Mouse (Mus musculus): ENCODE data around the gene Cep19.

- TF ChIP-seq POLR2A (IDR thresholded peaks at IDR 0.05; ENCODE audit: insufficient read length, low read depth) (no peak), MYOD1 (IDR thresholded peaks at IDR 0.05; ENCODE audit: control insufficient read depth in 1 of 3, insufficient read length in 2 of 3, low read depth in 2 of 3) (no peak), POLR2AphosphoS2 (IDR thresholded peaks at IDR 0.05; ENCODE audit: insufficient read length, low read depth) (no peak), MAX (IDR thresholded peaks at IDR 0.05; ENCODE audit: low read depth) (no peak), MYOG (IDR thresholded peaks at IDR 0.05; ENCODE audit: control insufficient read depth in 1 of 3, insufficient read depth in 1 of 3, insufficient read length in 2 of 3, low read depth in 2 of 3) (no peak), CEBPB (IDR thresholded peaks at IDR 0.05; ENCODE audit: insufficient read depth, poor library complexity, severe bottlenecking) (no peak), TCF12 (IDR thresholded peaks at IDR 0.05; ENCODE audit: insufficient read depth, poor library complexity, severe bottlenecking) (no peak), USF1 (IDR thresholded peaks at IDR 0.05; ENCODE audit: low read depth) (no peak), SRF (IDR thresholded peaks at IDR 0.05; ENCODE audit: control insufficient read depth, insufficient read length, low read depth) (no peak), TCF3 (IDR thresholded peaks at IDR 0.05; ENCODE audit: insufficient read length, low read depth) (no peak), E2F4 (IDR thresholded peaks at IDR 0.05; ENCODE audit: insufficient read depth) (no peak)
Observed at GRCm38 (mm10) chr16:32110951-32111699, 11.5 kb downstream of the Cep19 start.

Measured in myocyte (in vitro differentiated cells).